Comparison of ENCODE assay signal across 26 mouse cellular contexts in the genomic region with DNA sequence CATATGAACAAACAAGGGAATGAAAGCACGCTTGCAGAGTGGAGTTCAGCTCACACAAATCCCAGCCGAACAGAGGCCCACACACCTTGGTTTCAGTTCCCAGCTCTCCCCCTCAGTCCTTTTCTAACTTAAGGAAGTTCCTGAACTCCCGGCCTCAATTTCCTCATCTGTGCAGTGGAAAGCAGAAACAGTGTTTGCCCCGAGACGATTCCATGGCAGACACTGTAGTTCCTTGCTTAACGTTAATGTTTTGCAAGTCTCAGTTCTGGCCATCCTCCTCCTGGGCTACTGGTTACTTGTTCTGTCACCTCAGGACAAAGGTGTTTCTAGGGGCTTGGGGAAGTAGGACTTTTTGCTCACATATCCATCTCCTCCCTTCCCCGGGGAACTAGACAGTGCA. TPM values are rescaled to one million over a fixed set of nuclear protein-coding genes. Genes with fewer than 3 reads are reported as not detected.
DNase-seq lines count a peak whose midpoint lies in the region; ATAC-seq and TF ChIP-seq lines count a peak whose summit lies in the region.
"Had no signal": no experiment of that assay in that cellular context is flagged by ENCODE, and none has a peak within 500 bp of the region (broad histone marks: within the 10 kb centered on the region; RNA-seq: fewer than 3 reads in every experiment).

No protein-coding gene starts in this region.

- H3K9me3 ChIP-seq in neural tube, embryonic 15.5 days (replicated peaks), result no peaks in the 10 kb centered on the region
- H3K9me3 ChIP-seq in midbrain, embryonic 11.5 days (ENCODE audit: control insufficient read depth, low read length), result no peaks in the 10 kb centered on the region
- H3K9me3 ChIP-seq: embryonic facial prominence, embryonic 13.5 days; embryonic facial prominence, embryonic 15.5 days; forebrain, embryonic 10.5 days; forebrain, embryonic 12.5 days had no signal

- peak; percentile 4 for DNase-seq in liver, adult 2 months (ENCODE audit: extremely low read depth, low read depth, low spot score)
- DNase-seq in liver, result no peak
- DNase-seq in midbrain, embryonic 11.5 days (ENCODE audit: low spot score, missing footprints), result no peak
- DNase-seq: adrenal gland, adult 8-10 months; adrenal gland, postnatal 14 days; adrenal gland, postnatal 36 days; B cell, adult 2 months; cerebellum, adult 11 months; cerebellum, adult 18-20 months; cerebellum, adult 8-10 months; cerebellum, adult 9-11 months; cerebellum, postnatal 14 days; cerebellum, postnatal 36 days; embryo, embryonic 11 days had no signal

- no peaks in the 10 kb centered on the region for H3K79me2 ChIP-seq in liver, adult 2 months (ENCODE audit: control insufficient read depth, insufficient read depth, low read length)

- no peak overlapping the region for H3K9ac ChIP-seq in liver, adult 2 months (ENCODE audit: low read depth, low read length)
- no peak overlapping the region for H3K9ac ChIP-seq in neural tube, embryonic 15.5 days (replicated peaks)
- no peak overlapping the region for H3K9ac ChIP-seq in midbrain, embryonic 11.5 days (ENCODE audit: low read length)
- H3K9ac ChIP-seq: embryonic facial prominence, embryonic 13.5 days; embryonic facial prominence, embryonic 15.5 days; forebrain, embryonic 12.5 days had no signal

- no peaks in the 10 kb centered on the region for H3K36me3 ChIP-seq in liver, adult 2 months (ENCODE audit: control insufficient read depth, insufficient read depth, low read length)
- H3K36me3 ChIP-seq in neural tube, embryonic 15.5 days, result no peaks in the 10 kb centered on the region
- no peaks in the 10 kb centered on the region for H3K36me3 ChIP-seq in midbrain, embryonic 11.5 days (ENCODE audit: control insufficient read depth, insufficient read depth, low read length)
- H3K36me3 ChIP-seq: embryonic facial prominence, embryonic 13.5 days; embryonic facial prominence, embryonic 15.5 days; forebrain, embryonic 10.5 days; forebrain, embryonic 12.5 days had no signal

- TF ChIP-seq POLR2A in liver, adult 2 months (IDR thresholded peaks at IDR 0.05; ENCODE audit: extremely low read depth, insufficient read depth, low read length), result no peak

- no peaks in the 10 kb centered on the region for H3K4me1 ChIP-seq in liver, adult 2 months (ENCODE audit: control insufficient read depth, insufficient read depth, low read length)
- H3K4me1 ChIP-seq in neural tube, embryonic 15.5 days, result no peaks in the 10 kb centered on the region
- no peaks in the 10 kb centered on the region for H3K4me1 ChIP-seq in midbrain, embryonic 11.5 days (ENCODE audit: control insufficient read depth, insufficient read depth, low read length)
- H3K4me1 ChIP-seq: embryonic facial prominence, embryonic 13.5 days; forebrain, embryonic 10.5 days; forebrain, embryonic 12.5 days had no signal

- ATAC-seq in megakaryocyte, adult 5-6 weeks (ENCODE audit: poor library complexity, severe bottlenecking), result peak; percentile 70
- peak; percentile 31; the same call in 1 of the 2 replicates for ATAC-seq in monocyte, adult 5-6 weeks (replicated peaks; ENCODE audit: insufficient number of reproducible peaks, low FRiP score, low TSS enrichment, poor library complexity, severe bottlenecking)
- no peak for ATAC-seq in neural tube, embryonic 15.5 days (ENCODE audit: low FRiP score)
- no peak for ATAC-seq in midbrain, embryonic 11.5 days (ENCODE audit: low FRiP score)
- ATAC-seq: CD4-positive, CD25-positive, alpha-beta regulatory T cell, adult 4 months; forebrain, embryonic 14.5 days; forebrain, embryonic 16.5 days had no signal

- no peak for TF ChIP-seq CTCF in liver, adult 2 months (IDR thresholded peaks at IDR 0.05; ENCODE audit: low read depth, low read length)

- no peak overlapping the region for H3K4me3 ChIP-seq in liver, adult 2 months (ENCODE audit: insufficient read depth, low read depth, low read length)
- H3K4me3 ChIP-seq in neural tube, embryonic 15.5 days (replicated peaks), result no peak overlapping the region
- H3K4me3 ChIP-seq in midbrain, embryonic 11.5 days (ENCODE audit: low read depth, low read length), result no peak overlapping the region
- H3K4me3 ChIP-seq: embryonic facial prominence, embryonic 13.5 days; embryonic facial prominence, embryonic 15.5 days; erythroblast, embryonic 14.5 days; forebrain, embryonic 10.5 days; forebrain, embryonic 12.5 days had no signal

- H3K27ac ChIP-seq in liver, adult 2 months (replicated peaks; ENCODE audit: insufficient read depth, low read depth, low read length), result no peak overlapping the region
- H3K27ac ChIP-seq in neural tube, embryonic 15.5 days (replicated peaks), result no peak overlapping the region
- no peak overlapping the region for H3K27ac ChIP-seq in midbrain, embryonic 11.5 days (ENCODE audit: low read depth, low read length)
- H3K27ac ChIP-seq: embryonic facial prominence, embryonic 13.5 days; embryonic facial prominence, embryonic 15.5 days; forebrain, embryonic 10.5 days; forebrain, embryonic 12.5 days had no signal

- 79% methylated on average over 7 of the region's 7 CpGs for WGBS in liver, adult 2 months
- 89% methylated on average over 7 of the region's 7 CpGs for WGBS in neural tube, embryonic 15.5 days
- 87% methylated on average over 7 of the region's 7 CpGs for WGBS in midbrain, embryonic 11.5 days

- no peak overlapping the region for H3K4me2 ChIP-seq in neural tube, embryonic 15.5 days
- no peak overlapping the region for H3K4me2 ChIP-seq in midbrain, embryonic 11.5 days
- H3K4me2 ChIP-seq: embryonic facial prominence, embryonic 13.5 days; embryonic facial prominence, embryonic 15.5 days; forebrain, embryonic 12.5 days had no signal

- no peaks in the 10 kb centered on the region for H3K27me3 ChIP-seq in liver, adult 2 months (ENCODE audit: control insufficient read depth, insufficient read depth, low read length)
- no peaks in the 10 kb centered on the region for H3K27me3 ChIP-seq in neural tube, embryonic 15.5 days (replicated peaks)
- H3K27me3 ChIP-seq in midbrain, embryonic 11.5 days (ENCODE audit: control insufficient read depth, insufficient read depth, low read length), result no peaks in the 10 kb centered on the region
- H3K27me3 ChIP-seq: embryonic facial prominence, embryonic 13.5 days; embryonic facial prominence, embryonic 15.5 days; forebrain, embryonic 12.5 days had no signal

RNA-seq across cellular contexts. Expression of a gene that starts 12.6 kb away (rescaled TPM):
- total RNA-seq in liver, adult 2 months (2014; rRNA removed), result 23.8 and 31.0 TPM in 2 replicates
- polyA plus RNA-seq in liver, adult 2 months (2012; rRNA removed), result 10.1 and 12.1 TPM in 2 replicates
- total RNA-seq in megakaryocyte, adult 5-6 weeks (2015), result 20.4 and 21.3 TPM in 2 replicates
- 16.9 and 19.1 TPM in 2 replicates for total RNA-seq in megakaryocyte, adult 5-6 weeks (2017)
- 23.5 to 32.7 TPM (median 30.7 TPM) in 3 replicates for total RNA-seq in monocyte, adult 5-6 weeks (2017)
- 54.0 and 55.4 TPM in 2 replicates for polyA plus RNA-seq in neural tube, embryonic 15.5 days (2015; fragmentation: Nextera tagmentation; extraction: Ambion mirVana)
- polyA plus RNA-seq in midbrain, embryonic 11.5 days (2014; fragmentation: Nextera tagmentation; extraction: Ambion mirVana), result 44.4 and 48.7 TPM in 2 replicates
- polyA plus RNA-seq: erythroblast, embryonic 14.5 days had no signal

RNA-seq across cellular contexts. Expression of a gene that starts 19.8 kb away (rescaled TPM):
- 0.13 TPM in 1 of 2 replicates, not detected in the other for total RNA-seq in liver, adult 2 months (2014; rRNA removed)
- polyA plus RNA-seq in liver, adult 2 months (2012; rRNA removed), result not detected in 2 replicates
- total RNA-seq in megakaryocyte, adult 5-6 weeks (2015), result 0.41 and 1.3 TPM in 2 replicates
- 1.7 and 1.8 TPM in 2 replicates for total RNA-seq in megakaryocyte, adult 5-6 weeks (2017)
- 0.75 to 2.6 TPM (median 2.5 TPM) in 3 replicates for total RNA-seq in monocyte, adult 5-6 weeks (2017)
- polyA plus RNA-seq in neural tube, embryonic 15.5 days (2015; fragmentation: Nextera tagmentation; extraction: Ambion mirVana), result 0.19 and 0.55 TPM in 2 replicates
- polyA plus RNA-seq in midbrain, embryonic 11.5 days (2014; fragmentation: Nextera tagmentation; extraction: Ambion mirVana), result 0.45 and 0.63 TPM in 2 replicates
- total RNA-seq: MEL had no signal
- polyA plus RNA-seq: erythroblast, embryonic 14.5 days had no signal

RNA-seq across cellular contexts. Expression of a gene that starts 46.7 kb away (rescaled TPM):
- 0.18 and 0.27 TPM in 2 replicates for total RNA-seq in liver, adult 2 months (2014; rRNA removed)
- 0.10 and 0.18 TPM in 2 replicates for polyA plus RNA-seq in liver, adult 2 months (2012; rRNA removed)
- total RNA-seq in megakaryocyte, adult 5-6 weeks (2015), result 15.4 and 25.5 TPM in 2 replicates
- 21.4 and 22.8 TPM in 2 replicates for total RNA-seq in megakaryocyte, adult 5-6 weeks (2017)
- 5.9 to 8.1 TPM (median 7.3 TPM) in 3 replicates for total RNA-seq in monocyte, adult 5-6 weeks (2017)
- 9.5 and 11.9 TPM in 2 replicates for polyA plus RNA-seq in neural tube, embryonic 15.5 days (2015; fragmentation: Nextera tagmentation; extraction: Ambion mirVana)
- polyA plus RNA-seq in midbrain, embryonic 11.5 days (2014; fragmentation: Nextera tagmentation; extraction: Ambion mirVana), result 3.9 and 4.4 TPM in 2 replicates
- polyA plus RNA-seq: erythroblast, embryonic 14.5 days had no signal

Comparison
In these comparisons a context has a peak if more than half of its experiments do, and no peak if none do; other contexts are left out.
1. ATAC-seq: peak in megakaryocyte, adult 5-6 weeks (single experiment) and monocyte, adult 5-6 weeks (single experiment); none in neural tube, embryonic 15.5 days (single experiment) and midbrain, embryonic 11.5 days (single experiment).